Mouse (Mus musculus): ENCODE results near the gene Twf2. TPM values are rescaled to one million over a fixed set of nuclear protein-coding genes. Genes with fewer than 3 reads are reported as not detected.

Gene Twf2
- polyA plus RNA-seq, 1 experiment from 2014 or later, result 43.3 TPM

DNA sequence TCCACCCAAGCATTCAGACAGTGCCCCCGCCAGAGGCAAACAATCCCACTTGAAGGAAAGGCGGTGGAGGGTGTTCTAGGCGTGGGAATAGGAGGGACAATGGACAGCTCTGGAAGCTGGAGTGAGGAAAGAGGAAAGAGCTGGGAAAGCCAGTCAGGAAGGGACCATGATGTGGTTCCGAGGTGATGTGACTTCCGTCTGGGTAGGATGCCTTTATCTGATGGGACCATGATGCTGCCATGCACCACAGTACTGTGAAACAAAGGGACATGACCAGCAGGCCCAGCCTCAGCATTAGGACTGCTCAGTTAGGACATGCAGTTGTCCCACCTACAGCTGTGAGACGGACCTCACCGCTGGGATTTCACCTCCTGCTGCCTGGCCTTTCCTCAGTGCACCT is 28.3 kb downstream of the Twf2 start:
- WGBS, result 55% methylated on average over 7 of the region's 7 CpGs
- H3K27ac ChIP-seq (replicated peaks), result no peak overlapping the region

GRCm38 (mm10) chr9:106231816-106232215 is 28.9 kb downstream of the Twf2 start:
- H3K9me3 ChIP-seq, result no peaks in the 10 kb centered on the region
- H3K4me3 ChIP-seq, result no peak overlapping the region
- H3K36me3 ChIP-seq, result peaks cover 48% of the 10 kb centered on the region
- H3K4me2 ChIP-seq, result no peak overlapping the region
- no peak for ATAC-seq (ENCODE audit: extremely low read depth, insufficient number of reproducible peaks, low FRiP score, low TSS enrichment)
- no peaks in the 10 kb centered on the region for H3K27me3 ChIP-seq (replicated peaks)
- no peak overlapping the region for H3K9ac ChIP-seq
- 65% methylated on average over 4 of the region's 4 CpGs for WGBS
- peaks cover 28% of the 10 kb centered on the region for H3K4me1 ChIP-seq
- no peak overlapping the region for H3K27ac ChIP-seq (replicated peaks)

More for the DNA sequence above, 28.3 kb downstream of the Twf2 start:
- Histone ChIP-seq H3K4me1 (peaks cover 31% of the 10 kb centered on the region), H3K27me3 (replicated peaks) (no peaks in the 10 kb centered on the region), H3K4me3 (no peak overlapping the region), H3K36me3 (peaks cover 43% of the 10 kb centered on the region), H3K9ac (no peak overlapping the region), H3K9me3 (no peaks in the 10 kb centered on the region), H3K4me2 (no peak overlapping the region)
- ATAC-seq (ENCODE audit: extremely low read depth, insufficient number of reproducible peaks, low FRiP score, low TSS enrichment), result no peak

DNA sequence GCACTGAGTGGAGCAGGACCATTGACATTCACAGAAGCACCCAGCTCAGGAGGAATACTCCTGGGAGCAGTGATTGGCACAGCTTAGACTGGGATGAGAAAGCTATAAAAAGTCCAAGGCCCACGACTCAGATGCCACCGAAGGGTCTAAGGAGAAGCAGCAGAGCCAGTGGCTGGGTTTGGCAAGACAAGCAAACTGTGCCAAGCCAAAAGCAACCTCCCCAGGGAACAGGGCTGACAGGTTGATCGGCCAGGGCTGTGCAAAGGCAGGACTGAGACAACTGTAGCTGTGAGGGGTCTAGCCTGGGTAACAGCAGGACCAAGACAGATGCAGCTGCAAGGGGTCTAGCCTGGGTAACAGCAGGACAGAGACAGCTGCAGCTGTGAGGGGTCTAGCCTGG is 30.0 kb downstream of the Twf2 start:
- H3K9ac ChIP-seq, result no peak overlapping the region
- no peak overlapping the region for H3K4me2 ChIP-seq
- no peak overlapping the region for H3K4me3 ChIP-seq
- H3K36me3 ChIP-seq, result peaks cover 60% of the 10 kb centered on the region
- no peak overlapping the region for H3K27ac ChIP-seq (replicated peaks)
- H3K27me3 ChIP-seq (replicated peaks), result no peaks in the 10 kb centered on the region
- ATAC-seq (ENCODE audit: extremely low read depth, insufficient number of reproducible peaks, low FRiP score, low TSS enrichment), result no peak
- WGBS, result 76% methylated on average over 3 of the region's 3 CpGs
- peaks cover 21% of the 10 kb centered on the region for H3K4me1 ChIP-seq
- no peaks in the 10 kb centered on the region for H3K9me3 ChIP-seq

GRCm38 (mm10) chr9:106233953-106234352 is 31.0 kb downstream of the Twf2 start:
- peaks cover 70% of the 10 kb centered on the region for H3K36me3 ChIP-seq
- 78% methylated on average over 6 of the region's 6 CpGs for WGBS
- no peaks in the 10 kb centered on the region for H3K9me3 ChIP-seq
- no peaks in the 10 kb centered on the region for H3K27me3 ChIP-seq (replicated peaks)
- no peak overlapping the region for H3K4me3 ChIP-seq
- no peak overlapping the region for H3K4me2 ChIP-seq
- peaks cover 14% of the 10 kb centered on the region for H3K4me1 ChIP-seq
- H3K9ac ChIP-seq, result no peak overlapping the region
- ATAC-seq (ENCODE audit: extremely low read depth, insufficient number of reproducible peaks, low FRiP score, low TSS enrichment), result no peak
- H3K27ac ChIP-seq (replicated peaks), result no peak overlapping the region

- WGBS, result 78% methylated on average over 23 of the region's 23 CpGs
- H3K36me3 ChIP-seq, result peaks cover 83% of the 10 kb centered on the region
- H3K4me1 ChIP-seq, result peaks cover 14% of the 10 kb centered on the region
- H3K27me3 ChIP-seq (replicated peaks), result no peaks in the 10 kb centered on the region
- no peak overlapping the region for H3K4me3 ChIP-seq
- H3K9me3 ChIP-seq, result no peaks in the 10 kb centered on the region
- H3K27ac ChIP-seq (replicated peaks), result no peak overlapping the region
- ATAC-seq (ENCODE audit: extremely low read depth, insufficient number of reproducible peaks, low FRiP score, low TSS enrichment), result no peak
- no peak overlapping the region for H3K9ac ChIP-seq
- no peak overlapping the region for H3K4me2 ChIP-seq
Observed at GRCm38 (mm10) chr9:106235194-106235830, 32.4 kb downstream of the Twf2 start.

DNA sequence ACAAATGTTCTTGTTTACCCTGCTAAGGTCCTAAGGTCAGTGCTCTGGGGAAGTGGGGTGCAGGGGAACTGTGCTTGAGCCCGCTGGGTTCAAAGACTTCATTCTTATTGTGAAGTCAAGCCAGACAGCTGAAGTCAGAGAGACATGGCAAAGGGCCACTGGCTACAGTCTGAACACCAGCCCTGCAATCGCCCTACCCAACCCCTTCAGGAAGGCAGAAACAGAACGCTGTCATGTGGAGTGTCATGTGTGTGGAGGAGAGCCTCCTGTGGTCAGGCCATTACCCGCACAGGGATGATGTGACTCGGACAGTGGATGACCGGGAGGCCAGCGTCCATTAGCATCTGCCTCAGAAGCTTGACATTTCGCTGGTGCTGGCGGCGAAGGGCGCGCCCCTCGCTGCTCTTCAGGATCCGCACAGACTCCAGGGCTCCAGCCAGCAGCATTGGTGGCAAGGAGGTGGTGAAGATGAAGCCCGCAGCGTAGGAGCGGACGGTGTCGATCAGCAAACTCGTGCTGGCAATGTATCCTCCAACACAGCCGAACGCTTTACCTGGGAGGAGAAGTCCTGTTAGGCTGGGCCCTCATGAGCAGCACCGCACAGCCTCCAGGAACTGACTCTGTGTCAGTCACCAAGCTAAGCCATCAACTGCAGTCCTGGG is 33.4 kb downstream of the Twf2 start:
- Histone ChIP-seq H3K4me2 (no peak overlapping the region), H3K9ac (no peak overlapping the region), H3K27ac (replicated peaks) (no peak overlapping the region), H3K9me3 (no peaks in the 10 kb centered on the region), H3K4me1 (peaks cover 14% of the 10 kb centered on the region), H3K36me3 (peaks cover 93% of the 10 kb centered on the region), H3K4me3 (no peak overlapping the region), H3K27me3 (replicated peaks) (no peaks in the 10 kb centered on the region)
- ATAC-seq (ENCODE audit: extremely low read depth, insufficient number of reproducible peaks, low FRiP score, low TSS enrichment), result no peak
- WGBS, result 91% methylated on average over 23 of the region's 23 CpGs

DNA sequence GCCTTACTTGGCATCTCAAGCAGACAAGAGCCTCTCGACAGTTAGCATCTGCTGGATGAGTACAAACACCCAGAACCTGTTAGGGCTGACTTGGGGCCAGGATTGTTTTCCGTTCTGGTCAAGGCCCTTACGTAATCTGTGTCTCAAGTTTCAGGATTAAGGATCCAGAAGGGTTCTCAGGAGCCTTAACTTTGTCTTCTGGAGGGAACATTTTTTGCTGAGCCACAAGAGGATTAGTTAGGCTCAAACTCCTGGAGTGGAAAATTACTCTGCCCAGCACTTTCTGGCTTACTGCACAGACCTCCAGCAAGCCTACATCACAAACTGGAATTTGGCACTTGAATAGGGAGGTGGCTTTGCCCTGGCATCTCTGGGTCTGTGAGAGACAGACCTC is 33.9 kb downstream of the Twf2 start:
- H3K9me3 ChIP-seq, result no peaks in the 10 kb centered on the region
- ATAC-seq (ENCODE audit: extremely low read depth, insufficient number of reproducible peaks, low FRiP score, low TSS enrichment), result no peak
- no peak overlapping the region for H3K4me2 ChIP-seq
- H3K9ac ChIP-seq, result no peak overlapping the region
- no peak overlapping the region for H3K27ac ChIP-seq (replicated peaks)
- no peaks in the 10 kb centered on the region for H3K27me3 ChIP-seq (replicated peaks)
- 75% methylated on average over 3 of the region's 3 CpGs for WGBS
- peaks cover 14% of the 10 kb centered on the region for H3K4me1 ChIP-seq
- no peak overlapping the region for H3K4me3 ChIP-seq
- peaks cover 98% of the 10 kb centered on the region for H3K36me3 ChIP-seq

- H3K9ac ChIP-seq, result no peak overlapping the region
- 81% methylated on average over 8 of the region's 8 CpGs for WGBS
- H3K4me3 ChIP-seq, result no peak overlapping the region
- H3K4me2 ChIP-seq, result no peak overlapping the region
- H3K9me3 ChIP-seq, result no peaks in the 10 kb centered on the region
- no peak overlapping the region for H3K27ac ChIP-seq (replicated peaks)
- no peak for ATAC-seq (ENCODE audit: extremely low read depth, insufficient number of reproducible peaks, low FRiP score, low TSS enrichment)
- H3K27me3 ChIP-seq (replicated peaks), result no peaks in the 10 kb centered on the region
- H3K4me1 ChIP-seq, result peaks cover 14% of the 10 kb centered on the region
- peaks cover 100% of the 10 kb centered on the region for H3K36me3 ChIP-seq
Observed at GRCm38 (mm10) chr9:106237401-106237800, 34.5 kb downstream of the Twf2 start.

DNA sequence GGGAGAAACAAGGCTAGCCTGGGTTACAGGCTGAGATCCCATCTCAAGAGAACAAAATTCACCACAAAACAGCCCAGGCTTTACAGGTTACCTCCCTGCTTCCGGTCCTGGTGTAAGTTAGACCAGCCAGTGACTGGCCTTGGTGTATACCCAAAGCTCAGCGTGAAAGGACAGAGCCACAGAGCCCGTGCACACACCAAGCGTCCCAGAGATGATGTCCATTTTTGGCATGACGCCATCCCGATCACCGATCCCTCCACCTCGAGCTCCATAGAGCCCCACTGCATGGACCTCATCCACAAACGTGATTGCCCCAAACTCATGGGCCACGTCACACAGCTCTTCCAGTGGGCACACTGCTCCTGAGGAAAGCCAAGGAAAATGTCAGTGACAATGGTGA is 35.0 kb downstream of the Twf2 start:
- WGBS, result 88% methylated on average over 10 of the region's 10 CpGs
- Histone ChIP-seq H3K4me2 (no peak overlapping the region), H3K4me3 (no peak overlapping the region), H3K4me1 (peaks cover 14% of the 10 kb centered on the region), H3K9me3 (no peaks in the 10 kb centered on the region), H3K27ac (replicated peaks) (no peak overlapping the region), H3K9ac (no peak overlapping the region), H3K27me3 (replicated peaks) (no peaks in the 10 kb centered on the region), H3K36me3 (peaks cover 100% of the 10 kb centered on the region)
- no peak for ATAC-seq (ENCODE audit: extremely low read depth, insufficient number of reproducible peaks, low FRiP score, low TSS enrichment)

DNA sequence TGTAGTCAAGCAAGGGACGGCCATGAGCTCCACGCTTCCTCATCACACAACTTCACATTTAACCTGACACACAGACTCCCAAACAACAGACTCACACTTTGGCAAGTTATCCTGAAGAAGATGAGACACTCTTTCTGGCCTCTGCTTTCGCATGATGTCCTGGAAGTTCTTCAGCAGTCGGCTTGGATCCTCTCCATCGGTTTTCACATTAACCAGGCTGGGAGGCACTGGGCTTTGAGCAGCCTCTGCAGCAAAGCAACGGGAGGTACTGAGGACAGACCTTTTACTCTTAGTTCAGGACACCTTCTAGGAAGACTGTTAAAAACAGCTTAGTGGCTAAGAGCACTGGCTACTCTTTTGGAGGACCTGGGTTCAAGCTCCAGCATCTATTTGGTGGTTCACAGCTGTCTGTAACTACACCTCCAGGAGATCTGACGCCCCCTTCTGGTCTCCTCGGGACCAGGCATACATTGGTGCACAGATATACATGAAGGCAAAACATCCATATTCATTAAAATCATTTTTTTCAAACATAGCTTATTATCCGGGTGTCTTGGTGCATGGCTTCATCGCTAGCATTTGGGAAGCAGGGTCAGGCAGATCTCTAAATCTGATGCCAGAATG is 38.7 kb downstream of the Twf2 start:
- H3K27ac ChIP-seq (replicated peaks), result no peak overlapping the region
- 83% methylated on average over 10 of the region's 10 CpGs for WGBS
- H3K9ac ChIP-seq, result no peak overlapping the region
- no peak for ATAC-seq (ENCODE audit: extremely low read depth, insufficient number of reproducible peaks, low FRiP score, low TSS enrichment)
- no peaks in the 10 kb centered on the region for H3K9me3 ChIP-seq
- peaks cover 77% of the 10 kb centered on the region for H3K36me3 ChIP-seq
- no peak overlapping the region for H3K4me3 ChIP-seq
- H3K4me2 ChIP-seq, result no peak overlapping the region
- peaks cover 15% of the 10 kb centered on the region for H3K4me1 ChIP-seq
- no peaks in the 10 kb centered on the region for H3K27me3 ChIP-seq (replicated peaks)

- Histone ChIP-seq H3K36me3 (peaks cover 64% of the 10 kb centered on the region), H3K27ac (replicated peaks) (peak overlapping the region; percentile 65), H3K4me1 (peaks cover 21% of the 10 kb centered on the region), H3K9ac (no peak overlapping the region), H3K27me3 (replicated peaks) (no peaks in the 10 kb centered on the region), H3K4me3 (no peak overlapping the region), H3K9me3 (no peaks in the 10 kb centered on the region), H3K4me2 (peak overlapping the region; percentile 4)
- WGBS, result 49% methylated on average over 19 of the region's 19 CpGs
- ATAC-seq (ENCODE audit: extremely low read depth, insufficient number of reproducible peaks, low FRiP score, low TSS enrichment), result no peak
Observed at GRCm38 (mm10) chr9:106242813-106243488, 40.0 kb downstream of the Twf2 start.
